ENCODE assay signal across 24 mouse cellular contexts in genomic region chr9:59952515-59953070, GRCm38 (mm10). TPM values are rescaled to one million over a fixed set of nuclear protein-coding genes. Genes with fewer than 3 reads are reported as not detected.
A peak's percentile ranks its signal among the peaks of the same experiment; 100 is the strongest.
DNase-seq lines count a peak whose midpoint lies in the region; ATAC-seq and TF ChIP-seq lines count a peak whose summit lies in the region.
"Had no signal": no experiment of that assay in that cellular context is flagged by ENCODE, and none has a peak within 500 bp of the region (broad histone marks: within the 10 kb centered on the region; RNA-seq: fewer than 3 reads in every experiment).

No protein-coding gene starts in this region.

- H3K4me1 ChIP-seq in intestine, postnatal 0 days (replicated peaks; ENCODE audit: control insufficient read depth, insufficient read depth, low read length) = peaks cover 6% of the 10 kb centered on the region; the same call in 1 of the 2 replicates

- H3K9ac ChIP-seq in intestine, postnatal 0 days (ENCODE audit: low read depth, low read length) = 0 out of 2 replicates have a peak overlapping the region, but pooled peaks have one; percentile 7
- H3K9ac ChIP-seq: liver, embryonic 14.5 days; neural tube, embryonic 13.5 days had no signal

- peak; percentile 80 for ATAC-seq in intestine, postnatal 0 days
- ATAC-seq: forebrain, embryonic 16.5 days had no signal

- DNase-seq in adrenal gland, adult (ENCODE audit: inconsistent age in 2 of 2, low spot score in 1 of 2) = peak; percentile 86 to 91
- no peak for DNase-seq in adrenal gland, postnatal 4 days (ENCODE audit: low spot score in 2 of 2)
- peak; percentile 3 for DNase-seq in thymus, postnatal 4 days
- no peak for DNase-seq in thymus, postnatal 25 days
- DNase-seq in cerebellum, adult 9-11 months = no peak
- no peak for DNase-seq in lung, postnatal 25 days (ENCODE audit: low spot score)
- no peak for DNase-seq in kidney, postnatal 4 days
- DNase-seq: cerebellum, postnatal 14 days; heart, postnatal 36 days; kidney, postnatal 14 days; lung, postnatal 36 days; thymus, adult 18-20 months had no signal

- H3K36me3 ChIP-seq in intestine, postnatal 0 days (ENCODE audit: control insufficient read depth, insufficient read depth) = no peaks in the 10 kb centered on the region
- H3K36me3 ChIP-seq: embryonic facial prominence, embryonic 10.5 days; midbrain, embryonic 10.5 days; neural tube, embryonic 13.5 days had no signal

- TF ChIP-seq CTCF in intestine, postnatal 0 days (IDR thresholded peaks at IDR 0.05; ENCODE audit: low read depth) = no peak

- peak overlapping the region; percentile 48 for H3K4me2 ChIP-seq in intestine, postnatal 0 days (replicated peaks; ENCODE audit: low read depth)
- H3K4me2 ChIP-seq: neural tube, embryonic 13.5 days had no signal

- H3K27me3 ChIP-seq in intestine, postnatal 0 days (replicated peaks; ENCODE audit: control insufficient read depth, insufficient read depth, low read length) = no peaks in the 10 kb centered on the region
- H3K27me3 ChIP-seq: neural tube, embryonic 13.5 days had no signal

- 26% methylated on average over 7 of the region's 8 CpGs for WGBS in intestine, postnatal 0 days

- H3K4me3 ChIP-seq in intestine, postnatal 0 days (ENCODE audit: low read depth, low read length) = no peak overlapping the region
- H3K4me3 ChIP-seq: embryonic facial prominence, embryonic 10.5 days; erythroblast, embryonic 14.5 days; midbrain, embryonic 10.5 days; neural tube, embryonic 13.5 days had no signal

- H3K9me3 ChIP-seq in intestine, postnatal 0 days (ENCODE audit: control insufficient read depth) = no peaks in the 10 kb centered on the region
- H3K9me3 ChIP-seq: embryonic facial prominence, embryonic 10.5 days; midbrain, embryonic 10.5 days; neural tube, embryonic 13.5 days had no signal

- peak overlapping the region; percentile 95 for H3K27ac ChIP-seq in intestine, postnatal 0 days (ENCODE audit: low read depth, low read length)
- H3K27ac ChIP-seq: liver, embryonic 14.5 days; midbrain, embryonic 10.5 days; neural tube, embryonic 13.5 days had no signal

RNA-seq across cellular contexts. Expression of gene Nr2e3, which starts 7.9 kb away (rescaled TPM):
- total RNA-seq in adrenal gland, postnatal 4 days (2021) = not detected
- 42.0 and 48.5 TPM in 2 replicates for polyA plus RNA-seq in intestine, postnatal 0 days (2015; fragmentation: Nextera tagmentation; extraction: Ambion mirVana)
- total RNA-seq: gastrocnemius, adult 18-20 months; heart, postnatal 36 days; layer of hippocampus, postnatal 10 days; left cerebral cortex, postnatal 25 days; monocyte, adult 5-6 weeks had no signal
- polyA plus RNA-seq: erythroblast, embryonic 14.5 days; forebrain, embryonic 16.5 days; liver, embryonic 14.5 days; midbrain, embryonic 10.5 days; spleen, adult 2 months had no signal

Comparison
In these comparisons a context has a peak if more than half of its experiments do, and no peak if none do; other contexts are left out.
1. DNase-seq: peak in adrenal gland, adult (2 of 2) and thymus, postnatal 4 days (single experiment); none in adrenal gland, postnatal 4 days (0 of 2), thymus, postnatal 25 days (single experiment), cerebellum, adult 9-11 months (single experiment), lung, postnatal 25 days (single experiment) and kidney, postnatal 4 days (0 of 2).